Mouse (Mus musculus) large intestine, adult 2 months (tissue): ENCODE measurements around the gene Tff1. TPM values are rescaled to one million over a fixed set of nuclear protein-coding genes. Genes with fewer than 3 reads are reported as not detected.

Source experiments
- DNase-seq: peaks from one replicate; pipeline ENCODE4 v3.0.0-alpha.2; 2012; ENCODE audit warnings: low read depth, low spot score
- WGBS: fragments of 180-500 bp; shearing (Covaris S2); methylation state at CpG from one replicate; pipeline ENCODE4 v1.1.7; 2018; 5-methylcytosine and 5-hydroxymethylcytosine counted together
- polyA plus RNA-seq: library from polyadenylated mRNA; depleted of rRNA; stranded (reverse); fragments of >200 nt; gene quantifications from 2 replicates; pipeline ENCODE4 v1.2.3, GENCODE M21; 2012; rRNA removed

Tff1 gene
- 0.85 and 5.4 TPM in 2 replicates for polyA plus RNA-seq

GRCm38 (mm10) chr17:31165127-31165526, at the start of gene Tff1:
Gene Tff1 (minus strand): TSS chr17:31165277.
- WGBS = 69% methylated on average over 6 of the region's 6 CpGs
- DNase-seq = no peak

DNA sequence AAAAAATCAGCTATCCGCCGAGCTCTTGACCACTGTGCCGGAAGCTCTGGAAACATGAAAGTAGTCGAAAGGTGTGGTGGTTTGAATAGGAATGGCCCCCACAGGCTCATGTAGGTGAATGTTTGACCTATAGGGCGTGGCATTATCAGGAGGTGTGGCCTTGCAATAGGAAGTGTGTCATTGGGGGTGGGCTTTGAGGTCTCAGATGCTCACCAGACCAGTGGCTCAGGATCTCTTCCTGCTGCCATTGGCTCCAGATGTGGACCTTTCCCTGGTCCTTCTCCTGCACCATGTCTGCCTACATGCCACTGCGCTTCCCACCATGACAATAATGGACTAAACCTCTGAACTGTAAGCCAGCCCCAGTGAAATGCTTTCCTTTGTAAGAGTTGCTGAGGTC, 46.8 kb upstream of the Tff1 start:
- WGBS = 82% methylated on average over 6 of the region's 6 CpGs
- DNase-seq = no peak

DNA sequence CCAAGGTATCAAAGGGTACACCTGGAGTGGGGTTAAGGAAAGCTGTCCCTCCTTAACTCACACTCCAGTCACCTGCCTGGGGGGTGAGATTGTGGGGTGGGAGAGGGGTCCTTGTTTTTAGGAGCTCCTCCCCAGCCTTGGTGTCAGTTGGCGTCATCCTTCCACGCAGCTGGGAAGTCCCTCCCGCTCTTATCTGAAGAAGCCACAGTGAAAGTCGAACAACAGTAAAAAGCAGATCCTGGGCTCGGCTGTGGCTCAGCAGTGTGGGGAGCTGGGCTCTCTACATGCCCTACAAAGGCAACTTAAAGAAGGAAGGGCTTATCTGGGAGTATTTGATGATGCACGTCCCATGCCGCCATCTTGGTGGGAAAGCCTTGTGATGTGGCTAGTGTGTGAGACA, 45.2 kb upstream of the Tff1 start:
- WGBS = 81% methylated on average over 7 of the region's 7 CpGs
- DNase-seq = no peak

GRCm38 (mm10) chr17:31209376-31209930, 44.4 kb upstream of the Tff1 start:
- 89% methylated on average over 11 of the region's 11 CpGs for WGBS
- no peak for DNase-seq

DNA sequence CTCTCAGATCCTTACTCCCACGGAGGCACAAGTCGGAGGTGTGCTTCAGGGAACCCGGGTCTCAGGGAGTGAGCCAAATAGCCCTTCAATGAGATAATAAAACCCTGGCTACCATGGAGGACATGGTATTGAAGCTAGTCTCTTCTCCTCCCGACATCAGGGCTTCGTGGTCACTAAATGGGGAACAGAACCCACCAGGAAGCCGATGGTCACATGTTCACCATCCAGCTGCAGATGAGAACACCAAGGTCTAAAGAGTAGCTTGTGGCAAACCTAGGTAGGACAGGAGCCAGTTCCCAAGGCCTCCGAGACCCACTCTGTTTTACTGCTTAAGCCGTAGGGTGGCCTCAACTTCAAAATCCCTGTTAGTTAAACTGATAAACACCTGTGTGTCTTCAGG, 43.6 kb upstream of the Tff1 start:
- 70% methylated on average over 8 of the region's 8 CpGs for WGBS

DNA sequence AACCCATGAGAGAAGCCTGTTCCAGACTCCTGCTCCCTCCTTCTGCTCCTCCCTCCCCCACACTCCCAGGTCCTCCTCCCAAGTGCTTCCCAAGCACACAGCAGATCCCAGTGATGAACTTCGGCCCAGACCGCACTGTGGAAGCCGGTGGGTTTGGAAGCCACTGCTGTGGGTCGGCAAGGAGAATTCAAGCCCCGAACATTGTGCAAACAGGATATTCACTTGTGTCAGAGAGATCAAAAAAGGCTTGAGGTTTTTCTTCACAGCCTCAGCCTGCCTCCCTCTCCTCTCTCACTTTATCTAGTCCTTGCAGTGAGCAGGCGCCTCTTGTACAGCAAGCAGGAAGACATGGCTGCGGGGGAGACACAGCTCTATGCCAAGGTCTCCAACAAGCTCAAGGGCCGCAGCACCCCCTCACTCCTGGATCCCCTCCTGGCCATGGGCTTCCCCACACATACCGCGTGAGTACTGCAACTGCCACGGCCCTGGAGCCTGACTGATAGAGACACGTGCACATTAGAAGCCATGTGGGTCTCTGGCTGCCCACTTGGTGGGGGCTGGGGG, 42.8 kb upstream of the Tff1 start, which contains the start of gene Ubash3a:
Gene Ubash3a, plus strand, starts transcription at position 103 of the 564 bp plus-strand sequence.
- 61% methylated on average over 12 of the region's 12 CpGs for WGBS
- no peak for DNase-seq

More for the DNA sequence above, 43.6 kb upstream of the Tff1 start:
- DNase-seq = no peak

GRCm38 (mm10) chr17:31198877-31199276, 33.8 kb upstream of the Tff1 start, which contains the start of gene Tmprss3:
Gene Tmprss3 (minus strand): TSS chr17:31198977.
- DNase-seq = no peak
- 82% methylated on average over 11 of the region's 11 CpGs for WGBS

GRCm38 (mm10) chr17:31196283-31196682, 31.2 kb upstream of the Tff1 start:
- DNase-seq = no peak
- 63% methylated on average over 7 of the region's 7 CpGs for WGBS

DNA sequence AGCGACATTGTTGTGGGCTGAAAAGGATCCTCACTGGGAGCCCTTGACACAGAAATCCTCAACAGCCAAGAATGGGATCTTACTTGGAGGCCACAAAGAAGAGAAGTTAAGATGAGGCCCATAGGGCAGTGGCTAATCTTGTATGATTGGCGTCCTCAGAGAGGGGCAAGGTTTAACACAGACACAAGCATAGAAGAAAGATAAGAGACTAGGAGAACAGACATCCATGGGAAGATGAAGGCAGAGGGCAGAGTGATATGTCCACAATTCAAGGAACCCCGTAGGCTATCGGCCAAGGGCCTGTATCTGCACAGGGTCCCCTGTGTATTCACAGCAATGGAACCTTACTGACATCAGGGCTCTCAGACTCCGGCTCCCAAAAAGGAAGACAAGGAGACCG, 30.1 kb upstream of the Tff1 start:
- WGBS = 79% methylated on average over 6 of the region's 6 CpGs
- no peak for DNase-seq

- no peak for DNase-seq
- 73% methylated on average over 9 of the region's 9 CpGs for WGBS
Observed at GRCm38 (mm10) chr17:31193360-31193759, 28.3 kb upstream of the Tff1 start.

GRCm38 (mm10) chr17:31192663-31193062, 27.6 kb upstream of the Tff1 start:
- WGBS = 57% methylated on average over 2 of the region's 2 CpGs
- no peak for DNase-seq

DNA sequence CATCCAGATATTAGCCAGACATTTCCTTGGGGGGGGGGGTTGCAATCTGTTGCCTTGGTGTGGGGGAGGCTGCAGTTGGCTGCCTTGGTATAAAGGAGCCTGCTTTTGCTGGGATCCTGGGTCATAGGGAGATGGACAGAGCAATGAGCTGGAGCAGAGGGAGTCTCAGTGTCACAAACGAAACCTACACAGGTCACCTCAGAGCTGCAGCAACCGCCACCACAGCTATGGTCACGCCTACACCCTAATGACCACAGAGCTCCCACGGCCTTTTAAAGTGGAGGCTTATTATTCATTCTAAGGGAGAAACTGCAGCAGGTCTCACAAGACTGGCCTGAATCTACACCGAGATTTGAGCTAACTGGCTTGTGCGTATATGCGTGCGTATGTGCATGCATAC, 26.7 kb upstream of the Tff1 start:
- no peak for DNase-seq
- 65% methylated on average over 8 of the region's 8 CpGs for WGBS

DNA sequence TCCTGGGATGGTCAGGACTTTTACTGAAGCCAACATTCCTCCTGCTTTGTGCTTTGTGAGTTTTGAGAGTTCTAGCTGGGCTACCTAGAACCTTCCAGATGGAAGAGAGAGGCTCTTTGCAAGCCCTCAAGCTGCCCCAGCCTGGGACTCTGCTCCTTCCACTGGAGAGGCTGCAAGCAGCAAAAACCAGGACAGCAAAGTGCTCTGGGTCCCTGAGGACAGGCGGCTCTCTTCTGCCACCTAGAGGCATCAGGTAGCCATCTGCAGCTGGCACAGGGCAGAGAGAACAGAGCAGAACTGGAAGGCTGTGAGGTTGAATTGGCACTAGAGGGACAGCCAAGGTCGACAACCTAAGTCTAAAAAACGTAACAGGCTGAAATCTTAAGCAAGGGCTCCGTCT, 22.3 kb upstream of the Tff1 start:
- 15% methylated on average over 4 of the region's 4 CpGs for WGBS
- peak; percentile 28 for DNase-seq

- peak; percentile 14 for DNase-seq
- 58% methylated on average over 12 of the region's 12 CpGs for WGBS
Observed at GRCm38 (mm10) chr17:31184269-31184990, 19.4 kb upstream of the Tff1 start.

GRCm38 (mm10) chr17:31183180-31183974, 18.3 kb upstream of the Tff1 start:
- 31% methylated on average over 12 of the region's 12 CpGs for WGBS
- DNase-seq = peak; percentile 28

GRCm38 (mm10) chr17:31181490-31181889, 16.4 kb upstream of the Tff1 start:
- DNase-seq = no peak
- 83% methylated on average over 4 of the region's 4 CpGs for WGBS

- WGBS = 76% methylated on average over 4 of the region's 4 CpGs
- DNase-seq = no peak
Observed at GRCm38 (mm10) chr17:31176321-31176720, 11.2 kb upstream of the Tff1 start.

DNA sequence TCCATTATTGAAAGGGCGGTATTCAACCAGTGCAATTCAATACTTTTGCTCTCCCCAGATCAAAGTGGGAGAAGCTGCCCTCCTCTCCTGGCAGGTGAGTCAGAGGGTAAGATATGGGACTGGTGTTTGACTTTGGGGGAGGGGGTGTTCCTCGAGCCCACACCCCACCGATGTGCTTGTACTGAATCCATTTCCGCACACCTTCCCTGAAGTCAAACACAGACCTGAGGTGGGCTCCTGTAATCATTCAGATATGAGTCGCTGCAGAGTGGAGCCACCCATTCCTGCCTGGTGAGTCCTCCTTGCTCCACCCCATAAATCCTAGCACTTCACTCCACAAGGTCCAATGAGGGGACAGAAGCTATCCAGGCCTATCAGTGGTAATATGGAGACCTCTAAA, 4.7 kb upstream of the Tff1 start:
- 53% methylated on average over 5 of the region's 5 CpGs for WGBS
- DNase-seq = no peak

DNA sequence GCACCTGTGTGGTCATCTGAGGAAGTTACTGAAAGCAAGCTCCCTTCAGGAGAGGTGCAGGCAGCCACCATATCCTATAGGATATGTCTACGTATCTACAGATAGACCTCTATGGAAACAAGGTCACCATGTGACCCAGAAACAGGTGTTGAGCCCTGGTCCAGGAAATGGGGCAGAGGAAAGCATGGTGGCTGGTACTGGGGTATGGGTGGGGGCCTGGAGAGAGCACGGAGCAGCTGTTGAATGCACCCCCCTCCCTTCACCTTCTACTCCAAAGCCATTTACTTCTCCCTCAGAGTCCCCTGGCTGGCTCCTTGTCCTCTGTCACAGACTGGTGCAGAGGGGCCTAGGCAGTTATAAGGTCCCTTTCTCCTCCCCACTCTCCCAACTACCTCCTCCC, 1.3 kb downstream of the Tff1 start:
- WGBS = 80% methylated on average over 2 of the region's 2 CpGs
- no peak for DNase-seq

DNA sequence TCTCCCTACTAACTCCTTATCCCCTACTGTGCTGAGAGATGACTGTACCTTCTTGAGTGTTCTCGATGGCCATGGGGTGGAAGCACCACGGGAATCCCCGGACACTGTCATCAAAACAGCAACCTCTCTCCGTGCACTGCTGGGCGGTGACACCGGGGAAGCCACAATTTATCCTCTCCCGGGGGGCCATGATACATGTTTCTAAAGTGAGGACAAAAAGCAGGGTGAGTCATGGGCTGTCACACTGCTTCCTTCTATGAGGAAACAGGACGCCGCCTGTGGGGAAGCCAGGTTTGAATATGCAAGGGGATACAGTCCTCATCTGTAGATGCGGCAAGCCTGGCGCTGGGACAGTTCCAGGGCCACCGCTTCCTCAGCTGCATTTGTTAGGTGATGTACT, 2.5 kb downstream of the Tff1 start:
- 70% methylated on average over 12 of the region's 12 CpGs for WGBS
- DNase-seq = no peak
